Mouse (Mus musculus): Measurements from ENCODE around the gene Tmem200b.

Gene Tmem200b

GRCm38 (mm10) chr4:131950657-131951056 lies 29.1 kb downstream of the Tmem200b start:
- DNase-seq (ENCODE audit: low spot score in 2 of 2) = no peak

GRCm38 (mm10) chr4:131957161-131957560 lies 35.6 kb downstream of the Tmem200b start:
- DNase-seq (ENCODE audit: low spot score in 2 of 2) = no peak

GRCm38 (mm10) chr4:131968873-131969272 lies 47.3 kb downstream of the Tmem200b start:
- no peak for DNase-seq (ENCODE audit: low spot score in 2 of 2)

- no peak for DNase-seq (ENCODE audit: low spot score in 2 of 2)
Observed at GRCm38 (mm10) chr4:131970244-131970853, 48.8 kb downstream of the Tmem200b start.
